Mouse (Mus musculus) heart, postnatal 36 days (tissue): Measurements from ENCODE around the gene Adamtsl3. TPM values are rescaled to one million over a fixed set of nuclear protein-coding genes. Genes with fewer than 3 reads are reported as not detected.
A peak's percentile ranks its signal among the peaks of the same experiment; 100 is the strongest.

ENCODE experiments used
- DNase-seq, 2 experiments: peaks; one replicate each; pipeline ENCODE4 v3.0.0; 2021 to 2022
- intact Hi-C: fragments of 180-260 bp; cut with DNase I; formaldehyde crosslinking; loops from one replicate; pipeline ENCODE4 v1.15.1; 2025
- total RNA-seq, 2 experiments: library from RNA; stranded (reverse); gene quantifications; 2 replicates each; pipeline ENCODE4 v1.2.3; 2021

Adamtsl3 gene
- total RNA-seq, 2 experiments from 2014 or later, result 5.5 to 6.5 TPM

DNA sequence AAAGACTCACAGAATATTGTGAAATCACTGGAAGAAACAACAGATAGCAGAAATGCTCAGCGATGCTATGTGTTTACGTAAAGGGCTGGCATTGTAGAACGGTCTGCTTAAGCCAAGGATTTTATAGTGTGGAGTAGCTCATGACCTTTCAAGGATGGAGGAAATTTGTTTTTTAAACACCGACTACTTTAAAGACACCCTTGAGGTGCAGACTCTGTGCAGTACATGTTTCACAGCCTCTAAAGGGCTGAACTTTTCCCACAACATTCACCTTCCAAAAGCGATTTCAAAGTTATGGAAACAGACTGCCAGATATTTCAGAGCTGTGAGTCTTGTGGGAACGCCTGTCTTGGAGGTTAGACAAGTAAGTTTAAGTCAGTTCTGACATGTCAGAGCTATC is 255.4 kb downstream of the Adamtsl3 start:
- DNase-seq, result no peak
- intact Hi-C loops, result no loop called here

DNA sequence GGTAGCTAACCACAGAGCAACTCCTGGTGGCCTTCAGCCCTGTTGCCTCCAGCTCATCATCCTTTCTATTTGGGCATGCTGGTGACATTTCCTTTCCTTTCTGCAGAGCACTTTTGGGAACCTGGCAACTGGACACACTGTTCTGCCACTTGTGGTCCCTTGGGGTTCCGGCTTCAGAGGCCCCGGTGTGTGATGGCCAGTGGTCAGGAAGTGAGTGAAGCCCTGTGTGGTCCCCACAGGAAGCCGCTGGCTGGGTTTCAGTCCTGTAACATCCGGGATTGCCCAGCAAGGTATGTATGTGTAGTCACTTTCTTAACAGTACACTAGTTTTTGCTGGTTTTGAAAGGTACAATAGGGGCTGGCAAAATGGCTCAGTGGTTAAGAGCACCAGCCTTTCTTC is 266.5 kb downstream of the Adamtsl3 start:
- intact Hi-C loops, result no loop called here
- no peak for DNase-seq

DNA sequence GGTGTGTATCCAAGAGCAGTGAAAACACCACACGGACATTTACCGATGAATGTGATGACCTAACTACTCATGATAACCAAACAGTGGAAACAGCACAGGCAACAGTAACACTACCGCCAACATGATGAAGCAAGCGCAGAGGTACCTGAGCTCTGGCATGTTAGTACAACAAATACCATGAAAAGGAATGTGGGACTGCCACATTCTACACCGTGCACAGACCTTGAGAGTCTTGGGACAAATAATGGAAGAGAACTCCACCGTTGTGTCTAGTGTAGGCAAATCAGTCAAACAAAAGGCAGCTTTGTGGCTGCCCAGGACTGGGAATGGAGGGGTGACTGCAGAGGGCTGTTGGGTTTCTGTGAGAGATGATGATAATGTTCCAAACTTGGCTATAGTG is 269.9 kb downstream of the Adamtsl3 start:
- no peak for DNase-seq
- intact Hi-C loops, result no loop called here

DNA sequence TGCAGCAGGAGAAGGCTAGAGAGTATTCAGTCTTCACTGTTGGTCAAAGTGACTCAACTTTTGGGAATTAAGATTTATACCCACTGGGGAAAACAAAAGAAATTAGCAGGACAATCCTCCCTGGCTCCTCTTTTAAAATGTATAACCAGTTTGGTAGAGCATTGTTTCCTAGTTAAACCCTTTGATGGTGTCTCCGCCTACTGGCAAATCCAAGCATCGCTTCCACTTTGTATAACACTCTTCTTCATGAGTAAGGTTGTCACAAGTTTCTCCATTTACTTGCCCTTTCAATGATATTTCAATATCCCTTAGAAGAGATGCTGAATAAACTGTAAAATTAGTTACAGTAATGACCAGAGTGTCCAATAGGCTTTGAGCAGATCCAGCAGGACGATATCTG is 274.1 kb downstream of the Adamtsl3 start:
- intact Hi-C loops, result no loop called here
- no peak for DNase-seq

DNA sequence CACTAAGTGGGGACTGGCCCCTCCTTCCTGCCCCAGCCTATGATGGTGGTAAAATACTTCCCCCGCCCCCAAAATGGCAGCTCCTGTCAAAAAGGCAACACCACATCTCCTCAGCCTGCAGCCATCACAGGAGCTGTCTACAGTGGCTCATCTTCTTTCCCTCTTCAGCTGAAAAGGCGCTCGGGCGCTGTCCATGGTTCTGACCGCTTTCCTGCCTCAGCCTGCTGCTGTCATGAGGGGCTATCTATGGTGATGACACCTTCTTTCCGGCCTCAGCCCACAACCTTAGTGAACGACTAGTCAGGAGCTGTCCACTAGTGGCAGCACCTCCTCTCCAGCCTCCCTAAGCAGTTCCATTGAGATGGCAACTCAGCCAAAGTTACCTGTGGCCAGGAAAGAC is 289.8 kb downstream of the Adamtsl3 start:
- intact Hi-C loops, result no loop called here
- peak; percentile 27 to 53 for DNase-seq

DNA sequence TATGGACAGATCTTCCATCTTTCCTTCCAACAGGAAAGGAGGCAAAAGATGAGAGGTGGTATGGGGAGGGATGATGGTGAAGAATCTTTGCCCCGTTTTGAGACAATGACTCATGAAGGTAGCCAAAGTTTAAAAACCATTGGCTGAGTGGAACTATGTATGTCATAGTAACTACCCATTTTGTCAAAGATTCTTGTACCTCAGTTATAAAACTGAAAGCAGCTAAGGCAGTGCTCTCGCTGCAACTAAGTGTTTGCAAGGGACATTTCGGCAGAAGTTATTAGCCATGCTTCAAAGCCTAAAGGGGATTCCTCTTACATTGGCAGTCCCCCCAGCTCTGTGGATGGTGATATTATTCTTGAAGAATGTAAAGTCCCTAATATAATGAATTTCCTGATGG is 311.7 kb downstream of the Adamtsl3 start:
- DNase-seq, result no peak
- intact Hi-C loops, result loop anchor here (10.0 kb wide), 1 partner anchor 312 kb away; the partner anchor contains the start of gene Adamtsl3

DNA sequence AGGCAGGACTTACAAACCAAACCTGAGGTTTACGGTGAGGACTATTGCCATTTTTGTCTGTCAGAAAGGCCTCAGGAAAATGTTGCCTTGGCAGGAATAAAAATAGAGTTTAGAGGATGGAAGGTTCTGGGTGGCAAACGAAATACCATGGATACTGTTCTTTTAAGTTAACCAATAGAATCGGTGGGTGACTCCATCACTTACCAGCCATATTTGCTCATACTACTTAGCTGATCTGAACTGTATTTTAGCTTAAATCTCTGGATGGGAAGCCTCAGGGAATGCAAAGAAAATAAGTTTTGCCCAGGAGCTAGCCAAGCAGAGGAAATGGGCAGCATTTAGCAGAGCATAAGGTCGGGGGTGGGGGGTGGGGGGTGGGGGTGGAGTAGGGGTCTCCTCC is 312.4 kb downstream of the Adamtsl3 start:
- intact Hi-C loops, result loop anchor here (10.0 kb wide), 1 partner anchor 313 kb away; the partner anchor contains the start of gene Adamtsl3
- DNase-seq, result no peak

DNA sequence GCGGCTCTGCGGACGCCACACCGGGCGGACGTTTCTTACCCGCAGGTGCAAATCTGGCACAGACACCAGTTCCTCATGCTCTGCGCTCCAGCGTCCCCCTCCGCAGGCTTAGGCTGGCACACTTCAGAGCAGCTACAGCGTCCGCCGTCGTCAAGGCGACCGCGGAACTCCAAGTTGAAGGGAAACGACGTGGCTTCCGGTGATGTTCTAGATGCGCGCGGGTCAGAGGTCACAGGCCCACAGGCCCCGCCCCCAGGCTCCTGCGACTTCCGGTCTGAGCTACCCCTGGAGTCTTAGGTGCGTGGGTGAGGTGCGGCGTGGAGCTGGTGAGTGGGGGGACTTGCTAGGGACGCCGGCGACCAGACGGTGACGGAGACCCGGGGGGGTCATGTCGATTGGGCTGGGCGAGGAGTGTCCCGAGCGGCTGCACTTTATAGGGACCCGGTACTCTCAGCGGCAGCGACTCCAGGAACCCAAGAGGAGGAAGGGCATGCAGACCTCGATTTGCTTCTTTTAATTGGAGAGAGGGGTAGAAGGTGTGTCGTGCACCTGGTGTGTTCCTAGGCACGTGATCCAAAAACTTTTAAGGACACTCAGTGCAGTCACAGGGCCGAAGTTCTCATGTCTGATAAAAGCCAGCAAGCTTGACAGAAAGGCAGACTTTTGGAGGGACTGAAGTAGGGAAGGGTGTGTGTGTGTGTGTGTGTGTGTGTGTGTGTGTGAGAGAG is 313.0 kb downstream of the Adamtsl3 start, which contains the start of the genes Saxo2 and Efl1:
Saxo2 (minus strand) TSS at position 176 of the 728 bp plus-strand sequence.
Efl1 (plus strand) TSS at position 262 of the 728 bp plus-strand sequence.
- intact Hi-C loops, result loop anchor here (10.0 kb wide), 1 partner anchor 314 kb away; the partner anchor contains the start of gene Adamtsl3
- peak; percentile 90 to 94 for DNase-seq

DNA sequence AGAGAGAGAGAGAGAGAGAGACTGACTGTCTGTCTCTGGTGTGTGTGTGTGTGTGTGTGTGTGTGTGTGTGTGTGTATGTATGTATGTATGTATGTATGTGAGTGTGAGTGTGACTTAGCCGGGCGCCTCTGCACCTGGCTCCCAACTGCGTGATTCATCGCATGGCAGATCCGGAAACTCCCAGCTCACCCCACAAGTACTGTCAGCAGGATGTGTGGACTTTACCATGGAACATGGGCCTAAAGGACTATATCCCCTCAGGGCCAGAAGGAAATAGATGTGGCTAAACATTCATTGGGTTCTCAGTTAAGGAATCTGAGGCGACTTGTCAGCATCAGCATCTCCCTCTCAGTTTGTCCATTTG is 313.6 kb downstream of the Adamtsl3 start:
- intact Hi-C loops, result loop anchor here (10.0 kb wide), 1 partner anchor 314 kb away; the partner anchor contains the start of gene Adamtsl3
- no peak for DNase-seq

Other genes starting within 250 kb of the Adamtsl3 start
- gene Sh3gl3, start 161.9 kb upstream of the Adamtsl3 start, total RNA-seq, result under 1 TPM; 0.51 to 0.67 TPM